Mouse (Mus musculus) common myeloid progenitor, adult 5-6 weeks (primary cell): ENCODE data around the gene Fscn2. TPM values are rescaled to one million over a fixed set of nuclear protein-coding genes. Genes with fewer than 3 reads are reported as not detected.
A peak's percentile ranks its signal among the peaks of the same experiment; 100 is the strongest.
"Not testable (repeated sequence)": the region's sequence is repeated elsewhere in the genome, so short reads cannot be mapped to it uniquely, and the experiment has no call there.

Source experiments
- ATAC-seq: replicated peaks from 2 replicates; pipeline ENCODE4 v1.8.0; 2016; ENCODE audit warnings: low read depth, mild to moderate bottlenecking, moderate TSS enrichment, inconsistent platforms; ENCODE audit not compliant: poor library complexity, severe bottlenecking
- total RNA-seq: library from RNA; stranded (forward); fragments of 200-1000, 187-1606 nt; gene quantifications from 2 replicates; pipeline ENCODE4 v1.2.3, GENCODE M21; 2017

The Fscn2 gene
- total RNA-seq, 1 experiment from 2014 or later = not detected

GRCm38 (mm10) chr11:120387157-120387556, 25.8 kb downstream of the Fscn2 start:
- no peak for ATAC-seq

GRCm38 (mm10) chr11:120388580-120388979, 27.2 kb downstream of the Fscn2 start:
- no peak for ATAC-seq

DNA sequence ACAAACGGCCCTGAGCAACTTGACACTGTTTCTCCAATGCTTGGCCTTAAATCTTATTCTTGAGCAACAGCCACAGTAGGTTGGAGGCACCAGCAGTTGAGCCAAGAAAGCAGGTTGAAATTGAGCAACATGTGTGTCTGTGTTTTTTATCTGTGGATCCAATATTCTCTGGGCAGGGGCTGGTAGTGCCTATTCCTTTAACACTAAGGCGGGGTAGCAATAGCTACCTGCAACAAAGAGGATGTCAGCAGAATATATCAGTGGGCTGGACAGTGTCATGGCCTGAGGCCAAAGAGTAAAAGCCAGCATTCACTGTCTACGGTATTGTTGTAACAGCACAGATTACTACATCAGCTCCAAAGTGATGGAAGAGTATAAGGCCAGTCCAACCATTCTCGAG, 34.3 kb downstream of the Fscn2 start:
- ATAC-seq = no peak

DNA sequence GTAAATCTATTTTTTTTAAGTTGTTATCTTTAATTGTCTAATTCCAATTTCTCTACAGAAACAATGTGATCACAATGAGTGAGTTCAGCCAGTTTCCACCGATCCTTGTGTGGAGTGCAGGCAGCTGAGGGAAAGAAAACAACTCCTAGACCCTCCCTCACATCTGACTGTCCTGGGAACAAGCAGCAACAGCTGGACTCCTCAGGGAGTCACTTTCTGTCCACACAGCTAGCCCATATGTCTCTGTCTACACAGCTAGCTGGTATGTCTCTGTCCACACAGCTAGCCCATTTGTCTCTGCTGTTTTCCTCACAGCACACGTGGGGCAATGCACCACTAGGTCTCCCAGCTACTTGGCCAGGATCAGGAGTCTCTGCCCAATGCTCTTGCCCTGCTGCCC, 36.3 kb downstream of the Fscn2 start:
- no peak for ATAC-seq

GRCm38 (mm10) chr11:120399319-120399718, 38.0 kb downstream of the Fscn2 start:
- peak; percentile 47; the same call in 1 of the 2 replicates for ATAC-seq

- peak; percentile 82 for ATAC-seq
Observed at GRCm38 (mm10) chr11:120404814-120405213, 43.5 kb downstream of the Fscn2 start.

- peak; percentile 75 for ATAC-seq
Observed at GRCm38 (mm10) chr11:120405867-120406266, 44.5 kb downstream of the Fscn2 start.

DNA sequence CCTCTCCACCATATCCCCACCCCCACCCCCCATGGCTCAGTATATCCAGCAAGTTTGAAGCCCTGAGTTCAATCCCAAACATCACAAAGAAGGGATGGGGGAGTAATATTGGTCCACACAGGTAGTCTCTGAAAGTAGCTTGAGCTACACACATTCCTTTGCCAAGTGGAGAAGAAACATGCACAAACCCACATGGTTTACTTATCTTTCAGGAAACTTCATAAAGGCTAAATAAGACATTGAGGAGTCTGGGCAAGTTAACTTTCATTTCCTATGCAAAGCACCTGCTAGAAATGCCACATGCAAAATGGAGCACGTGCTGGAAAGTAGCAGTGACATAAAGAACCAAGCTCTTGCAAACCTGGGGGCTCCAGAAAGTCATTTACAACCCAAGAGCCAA, 45.1 kb downstream of the Fscn2 start:
- ATAC-seq = no peak

DNA sequence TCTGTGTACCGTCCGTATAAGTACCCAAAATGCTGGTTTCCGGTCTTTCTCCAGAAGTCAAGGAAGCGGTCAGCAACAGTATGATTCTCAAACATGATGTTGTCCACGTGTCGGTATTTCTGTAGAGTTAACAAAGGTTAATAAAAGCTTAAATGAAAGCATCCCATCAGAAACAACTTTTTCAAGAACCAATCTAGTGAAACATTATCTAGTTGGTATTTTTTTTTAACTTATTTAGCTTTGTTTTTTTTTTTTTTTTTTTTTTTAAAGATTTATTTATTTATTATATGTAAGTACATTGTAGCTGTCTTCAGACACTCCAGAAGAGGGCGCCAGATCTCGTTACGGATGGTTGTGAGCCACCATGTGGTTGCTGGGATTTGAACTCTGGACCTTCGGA, 52.3 kb downstream of the Fscn2 start:
- not testable (repeated sequence) for ATAC-seq

Other genes with a start within 250 kb of the Fscn2 start
- gene Slc38a10, start 210.2 kb upstream of the Fscn2 start, total RNA-seq = 49.5 and 55.3 TPM in 2 replicates
- gene Bahcc1, start 128.6 kb upstream of the Fscn2 start, total RNA-seq = 6.1 and 13.2 TPM in 2 replicates
- 857 and 890 TPM in 2 replicates for gene Actg1, start 13.0 kb upstream of the Fscn2 start, total RNA-seq
- 6.6 and 18.3 TPM in 2 replicates for gene Faap100, start 17.2 kb downstream of the Fscn2 start, total RNA-seq
- gene Nploc4, start 76.2 kb downstream of the Fscn2 start, total RNA-seq = 29.8 and 37.9 TPM in 2 replicates
- not detected in 2 replicates for gene Tspan10, start 81.1 kb downstream of the Fscn2 start, total RNA-seq
- gene Pde6g, start 92.0 kb downstream of the Fscn2 start, total RNA-seq = not detected in 2 replicates
- 6.5 and 13.6 TPM in 2 replicates for gene Oxld1, start 96.5 kb downstream of the Fscn2 start, total RNA-seq
- gene Ccdc137, start 96.6 kb downstream of the Fscn2 start, total RNA-seq = 73.3 and 101 TPM in 2 replicates
- gene Arl16, start 106.1 kb downstream of the Fscn2 start, total RNA-seq = 7.7 and 9.4 TPM in 2 replicates
- 121 and 140 TPM in 2 replicates for gene Mrpl12, start 123.1 kb downstream of the Fscn2 start, total RNA-seq
- gene Slc25a10, start 130.3 kb downstream of the Fscn2 start, total RNA-seq = 8.2 and 12.1 TPM in 2 replicates
- gene Gcgr, start 169.2 kb downstream of the Fscn2 start, total RNA-seq = not detected in 2 replicates
- gene Mcrip1, start 188.2 kb downstream of the Fscn2 start, total RNA-seq = 26.5 and 31.0 TPM in 2 replicates
- not detected in 2 replicates for gene Ppp1r27, start 189.6 kb downstream of the Fscn2 start, total RNA-seq
- gene P4hb, start 211.7 kb downstream of the Fscn2 start, total RNA-seq = 494 and 545 TPM in 2 replicates
- 148 and 170 TPM in 2 replicates for gene Arhgdia, start 220.1 kb downstream of the Fscn2 start, total RNA-seq
- 248 and 287 TPM in 2 replicates for gene Alyref, start 236.8 kb downstream of the Fscn2 start, total RNA-seq
- gene Anapc11, start 236.9 kb downstream of the Fscn2 start, total RNA-seq = 27.2 and 32.1 TPM in 2 replicates
- gene Npb, start 246.9 kb downstream of the Fscn2 start, total RNA-seq = not detected in 2 replicates